Mouse (Mus musculus): ENCODE results near the gene Fcgr2b. TPM values are rescaled to one million over a fixed set of nuclear protein-coding genes. Genes with fewer than 3 reads are reported as not detected.

Fcgr2b gene
- polyA plus RNA-seq (2016; fragmentation: Nextera tagmentation; extraction: Ambion mirVana) = 0.19 TPM in 1 of 2 replicates, not detected in the other

DNA sequence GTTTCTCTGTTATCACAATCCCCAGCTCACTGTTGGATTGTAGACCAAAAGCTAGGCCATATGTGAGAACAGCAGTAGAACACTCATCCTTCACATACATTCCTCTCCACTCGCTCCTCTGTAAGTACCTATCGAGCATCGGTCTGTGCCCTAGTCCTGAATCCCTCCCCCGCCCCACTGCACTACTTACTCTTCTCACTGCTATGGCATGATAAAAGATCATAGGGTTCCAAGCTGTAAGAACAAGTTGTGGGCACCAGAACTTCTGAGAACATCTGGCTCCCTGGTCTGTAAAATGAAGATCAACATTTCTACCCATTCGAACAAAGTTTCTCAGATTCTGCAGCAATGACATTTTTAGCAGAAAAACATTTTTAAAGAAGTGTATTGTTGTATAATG, at the start of gene Fcgr2b:
TSS of gene Fcgr2b (minus strand) at position 101 of the 400 bp plus-strand sequence.
- whole genome bisulfite sequencing = 87% methylated on average over 5 of the region's 5 CpGs
- Histone ChIP-seq H3K36me3 (no peaks in the 10 kb centered on the region), H3K27me3 (ENCODE audit: low read depth, poor library complexity, severe bottlenecking) (no peaks in the 10 kb centered on the region), H3K4me3 (no peak within 1 kb of the TSS), H3K27ac (no peak within 1 kb of the TSS), H3K4me1 (no peaks in the 10 kb centered on the region), H3K9me3 (replicated peaks) (no peaks in the 10 kb centered on the region)
- DNase-seq (ENCODE audit: low spot score) = no peak

DNA sequence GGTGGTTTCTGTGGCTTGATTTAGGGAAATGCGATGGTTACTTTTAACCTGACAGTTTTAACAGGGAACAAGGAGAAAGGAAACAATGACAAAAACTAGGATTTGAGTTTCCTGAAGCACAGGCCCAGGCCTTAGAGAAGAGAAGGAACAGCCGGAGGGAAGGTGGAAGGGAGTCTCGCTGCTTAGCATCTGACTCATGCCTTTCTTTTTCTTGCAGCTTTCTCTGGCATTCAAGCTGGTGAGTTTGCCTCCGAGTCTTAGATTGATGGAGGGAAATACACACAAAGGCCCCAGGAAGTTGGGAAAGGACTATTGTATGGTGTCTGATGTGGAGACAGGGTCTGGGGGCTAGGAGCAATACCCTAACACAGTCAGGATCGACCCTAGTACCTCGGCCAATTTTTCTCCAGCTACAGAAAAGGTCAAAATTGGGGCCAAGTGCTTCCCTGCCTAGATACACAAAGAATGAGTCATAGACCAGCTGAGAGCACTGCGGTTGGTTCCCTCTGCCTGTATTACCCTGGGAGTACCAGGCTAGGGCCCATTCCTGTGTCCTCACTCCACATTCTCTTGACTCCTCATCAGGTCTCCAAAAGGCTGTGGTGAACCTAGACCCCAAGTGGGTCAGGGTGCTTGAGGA, 43.1 kb upstream of the Fcgr2b start:
- Histone ChIP-seq H3K4me3 (no peak overlapping the region), H3K27ac (no peak overlapping the region), H3K4me1 (no peaks in the 10 kb centered on the region), H3K9me3 (replicated peaks) (no peaks in the 10 kb centered on the region), H3K36me3 (no peaks in the 10 kb centered on the region), H3K27me3 (ENCODE audit: low read depth, poor library complexity, severe bottlenecking) (no peaks in the 10 kb centered on the region)
- WGBS = 83% methylated on average over 7 of the region's 7 CpGs
- DNase-seq (ENCODE audit: low spot score) = no peak

DNA sequence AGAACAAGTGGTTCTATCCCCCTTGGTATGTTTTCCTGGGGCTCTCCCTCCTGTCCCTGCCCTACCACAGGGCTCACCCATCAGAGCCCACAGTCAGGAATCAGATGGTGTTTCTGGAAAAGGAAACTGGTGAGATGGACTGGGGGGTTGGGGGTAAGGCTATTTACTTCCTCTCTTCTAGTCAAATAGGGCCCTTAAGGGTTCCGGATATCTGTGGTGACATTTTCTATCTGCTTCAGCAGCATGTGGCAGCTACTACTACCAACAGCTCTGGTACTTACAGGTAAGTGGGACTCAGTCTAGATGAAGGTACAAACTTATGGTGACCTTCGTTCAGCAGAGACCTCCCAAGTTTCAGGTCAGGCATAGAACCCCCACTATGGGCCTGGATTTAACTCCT, 42.4 kb upstream of the Fcgr2b start, which contains the start of gene Fcgr4:
TSS of gene Fcgr4 (plus strand) at position 184 of the 400 bp plus-strand sequence.
- H3K4me1 ChIP-seq = no peaks in the 10 kb centered on the region
- 83% methylated on average over 2 of the region's 2 CpGs for WGBS
- H3K27ac ChIP-seq = no peak within 1 kb of the TSS
- no peaks in the 10 kb centered on the region for H3K9me3 ChIP-seq (replicated peaks)
- no peaks in the 10 kb centered on the region for H3K27me3 ChIP-seq (ENCODE audit: low read depth, poor library complexity, severe bottlenecking)
- H3K4me3 ChIP-seq = no peak within 1 kb of the TSS
- no peaks in the 10 kb centered on the region for H3K36me3 ChIP-seq
- DNase-seq (ENCODE audit: low spot score) = no peak

DNA sequence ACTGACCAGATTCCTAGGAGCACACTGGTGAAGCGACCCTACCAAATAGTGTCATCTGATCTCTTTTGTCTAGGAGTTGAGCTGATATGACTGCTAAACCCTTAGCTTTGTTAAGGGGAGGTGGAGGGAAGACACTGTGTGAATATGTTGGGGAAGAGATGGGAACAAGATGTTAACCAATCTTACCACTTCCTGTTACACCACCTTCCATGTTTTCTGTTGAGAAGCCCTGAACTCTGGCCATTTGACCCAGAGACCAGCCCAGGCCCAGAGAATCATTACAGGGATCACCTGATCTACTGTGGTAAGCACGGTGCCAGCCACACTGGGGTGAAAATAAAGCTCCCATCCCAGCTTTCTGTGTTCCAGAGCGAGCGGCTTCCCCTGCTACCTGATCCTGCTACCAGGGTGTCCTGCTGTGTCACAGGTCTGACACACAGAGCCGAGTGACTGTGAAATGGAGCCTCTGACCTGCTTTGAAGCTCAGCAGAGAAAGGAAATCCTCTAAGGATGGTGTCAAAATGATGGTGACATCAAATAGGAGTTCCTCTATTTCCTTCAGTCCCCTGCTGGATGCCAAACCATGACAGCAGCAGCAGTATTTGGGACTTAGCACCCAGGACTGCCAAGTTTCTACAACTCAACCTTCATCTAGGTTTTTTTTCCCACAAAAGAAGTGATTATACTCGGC, 41.3 kb upstream of the Fcgr2b start:
- WGBS = 42% methylated on average over 6 of the region's 6 CpGs
- H3K4me3 ChIP-seq = no peak overlapping the region
- H3K36me3 ChIP-seq = no peaks in the 10 kb centered on the region

DNA sequence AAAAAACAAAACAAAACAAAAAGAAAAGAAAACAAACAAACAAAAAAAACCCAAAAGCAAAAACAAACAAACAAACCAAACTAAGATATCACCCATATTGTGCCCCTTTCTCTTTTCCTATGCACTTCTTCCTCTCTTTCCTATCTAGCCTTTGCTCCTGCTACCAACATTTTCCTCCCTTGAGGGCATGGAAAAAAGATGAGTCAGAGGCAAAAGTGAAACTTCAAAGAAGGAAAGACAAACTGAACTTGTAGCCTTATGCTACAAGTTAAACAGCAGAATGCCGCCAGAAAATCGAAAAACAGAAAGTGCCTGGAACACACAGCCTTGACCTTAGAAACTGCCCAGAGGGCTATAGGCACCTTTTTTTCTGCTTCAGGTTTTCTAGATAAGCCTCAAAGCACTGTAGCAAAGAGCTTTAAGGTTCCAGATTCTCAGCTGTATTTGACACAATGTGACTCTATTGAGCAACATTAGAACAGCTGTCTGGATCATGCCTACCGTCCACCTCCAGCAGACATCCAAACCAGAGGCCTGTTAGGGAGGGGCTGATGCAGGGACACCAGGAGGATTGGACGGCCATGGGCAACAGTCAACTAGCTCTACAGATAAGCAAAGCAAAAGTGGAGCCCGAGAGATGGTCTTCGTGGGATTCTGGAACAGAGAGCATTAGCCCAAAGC, 40.5 kb upstream of the Fcgr2b start:
- Histone ChIP-seq H3K27me3 (ENCODE audit: low read depth, poor library complexity, severe bottlenecking) (no peaks in the 10 kb centered on the region), H3K36me3 (no peaks in the 10 kb centered on the region), H3K9me3 (replicated peaks) (no peaks in the 10 kb centered on the region), H3K27ac (no peak overlapping the region), H3K4me3 (no peak overlapping the region), H3K4me1 (no peaks in the 10 kb centered on the region)
- no peak for DNase-seq (ENCODE audit: low spot score)
- 84% methylated on average over 6 of the region's 6 CpGs for WGBS

More for the DNA sequence above, 41.3 kb upstream of the Fcgr2b start:
- H3K27ac ChIP-seq = no peak overlapping the region
- no peaks in the 10 kb centered on the region for H3K4me1 ChIP-seq
- H3K9me3 ChIP-seq (replicated peaks) = no peaks in the 10 kb centered on the region
- no peak for DNase-seq (ENCODE audit: low spot score)
- no peaks in the 10 kb centered on the region for H3K27me3 ChIP-seq (ENCODE audit: low read depth, poor library complexity, severe bottlenecking)

DNA sequence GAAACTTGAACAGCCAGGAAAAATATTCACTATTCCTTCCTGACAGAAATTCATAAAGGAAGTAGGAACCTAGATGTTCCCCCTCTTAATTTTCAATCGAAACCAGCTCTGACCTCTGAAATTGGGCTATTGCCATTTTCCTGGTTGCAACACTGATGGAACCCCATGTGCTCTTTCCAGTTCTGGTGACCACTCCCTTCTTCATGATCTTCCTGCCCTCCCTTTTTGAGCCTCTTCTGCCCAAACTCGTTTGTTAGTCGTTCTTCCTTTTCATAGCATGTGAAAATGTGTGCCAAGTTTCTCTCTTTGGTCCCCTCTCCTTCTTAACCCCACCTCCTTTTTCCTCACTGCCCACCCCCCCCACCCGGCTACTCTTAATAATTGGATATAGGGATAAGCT, 35.4 kb upstream of the Fcgr2b start:
- Histone ChIP-seq H3K9me3 (replicated peaks) (no peaks in the 10 kb centered on the region), H3K4me1 (no peaks in the 10 kb centered on the region), H3K36me3 (no peaks in the 10 kb centered on the region), H3K27ac (no peak overlapping the region), H3K4me3 (no peak overlapping the region), H3K27me3 (ENCODE audit: low read depth, poor library complexity, severe bottlenecking) (no peaks in the 10 kb centered on the region)
- no peak for DNase-seq (ENCODE audit: low spot score)
- 80% methylated on average over 4 of the region's 4 CpGs for WGBS

DNA sequence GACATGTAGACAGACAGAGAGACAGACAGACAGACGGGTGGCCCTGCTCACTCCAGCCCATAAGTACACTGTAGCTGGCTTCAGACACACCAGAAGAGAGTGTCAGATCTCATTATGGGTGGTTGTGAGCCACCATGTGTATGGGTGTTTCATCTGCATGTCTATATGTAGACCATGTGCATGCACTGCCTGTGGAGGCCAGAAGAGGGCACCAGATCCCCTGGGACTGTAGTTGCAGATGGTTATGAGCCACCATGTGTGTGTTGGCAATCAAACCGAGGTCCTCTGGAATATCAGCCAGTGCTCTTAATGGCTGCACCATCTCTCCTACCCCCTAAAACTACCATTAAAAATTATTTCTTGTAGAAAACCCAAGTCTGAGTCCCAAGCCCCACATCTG, 30.6 kb upstream of the Fcgr2b start:
- Histone ChIP-seq H3K27me3 (ENCODE audit: low read depth, poor library complexity, severe bottlenecking) (no peaks in the 10 kb centered on the region), H3K9me3 (replicated peaks) (no peaks in the 10 kb centered on the region), H3K4me1 (no peaks in the 10 kb centered on the region), H3K36me3 (no peaks in the 10 kb centered on the region), H3K4me3 (no peak overlapping the region), H3K27ac (no peak overlapping the region)
- 94% methylated on average over 2 of the region's 2 CpGs for WGBS
- no peak for DNase-seq (ENCODE audit: low spot score)

DNA sequence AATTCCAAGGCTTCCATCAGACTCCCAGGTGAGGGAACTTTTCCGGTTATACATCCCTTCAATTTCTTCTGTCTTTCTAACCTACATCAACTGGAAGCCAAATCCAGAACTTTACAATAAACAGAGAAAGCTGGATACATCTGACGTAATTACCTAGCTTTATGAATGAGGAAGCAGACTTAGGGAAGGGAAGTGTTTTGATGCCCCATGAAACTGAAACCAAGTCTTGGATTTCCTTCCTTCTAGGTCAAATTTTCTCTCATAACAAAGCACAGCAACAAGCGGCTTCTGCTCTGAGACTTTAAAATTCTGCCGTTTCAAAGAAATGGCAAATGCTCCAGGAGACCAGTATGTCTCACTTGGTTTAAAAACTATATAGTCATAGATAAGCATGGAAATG, 30.0 kb upstream of the Fcgr2b start:
- Histone ChIP-seq H3K4me3 (no peak overlapping the region), H3K27me3 (ENCODE audit: low read depth, poor library complexity, severe bottlenecking) (no peaks in the 10 kb centered on the region), H3K36me3 (no peaks in the 10 kb centered on the region), H3K9me3 (replicated peaks) (no peaks in the 10 kb centered on the region), H3K27ac (no peak overlapping the region), H3K4me1 (no peaks in the 10 kb centered on the region)
- no peak for DNase-seq (ENCODE audit: low spot score)
- WGBS = 91% methylated on average over 4 of the region's 4 CpGs

DNA sequence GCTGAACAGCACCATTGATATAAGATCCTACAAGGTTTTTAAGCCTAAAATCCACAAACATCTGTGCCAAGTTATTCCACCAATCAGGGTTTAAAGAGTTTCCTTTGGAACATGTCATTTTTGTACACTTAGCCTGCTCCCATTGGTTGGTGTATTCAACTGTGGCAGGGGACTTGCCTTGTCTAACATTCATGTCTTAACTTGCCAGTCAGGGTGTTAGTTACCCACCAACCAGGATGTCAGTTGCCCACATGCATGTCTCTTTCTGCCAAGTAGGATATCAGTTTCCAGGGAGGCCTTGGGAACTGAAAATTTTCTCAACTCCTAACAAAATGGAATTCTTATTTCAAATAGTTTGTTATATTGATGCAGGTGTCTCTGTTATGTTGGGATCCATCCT, 29.2 kb upstream of the Fcgr2b start:
- no peaks in the 10 kb centered on the region for H3K36me3 ChIP-seq
- H3K27ac ChIP-seq = no peak overlapping the region
- H3K9me3 ChIP-seq (replicated peaks) = no peaks in the 10 kb centered on the region
- H3K27me3 ChIP-seq (ENCODE audit: low read depth, poor library complexity, severe bottlenecking) = no peaks in the 10 kb centered on the region
- no peaks in the 10 kb centered on the region for H3K4me1 ChIP-seq
- DNase-seq (ENCODE audit: low spot score) = no peak
- H3K4me3 ChIP-seq = no peak overlapping the region

DNA sequence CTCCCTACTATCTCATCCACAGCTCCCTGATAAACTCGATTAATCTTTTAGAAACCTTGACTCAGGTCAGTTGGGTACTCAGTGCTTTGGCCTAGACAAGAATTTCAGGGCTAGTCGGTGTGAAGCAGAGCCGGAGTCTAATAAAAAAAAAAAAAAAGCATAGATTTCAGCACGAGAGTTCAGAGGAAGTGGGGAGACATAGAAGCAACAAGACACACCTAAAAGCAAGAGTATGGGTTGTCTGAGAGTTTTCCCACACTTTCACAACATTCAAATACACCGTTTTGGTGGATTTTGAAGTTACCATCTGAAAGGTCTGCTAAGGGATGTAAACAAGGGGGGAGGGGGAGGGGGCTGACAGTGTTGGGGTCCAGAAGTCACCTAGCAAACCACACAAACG, 28.7 kb upstream of the Fcgr2b start:
- no peaks in the 10 kb centered on the region for H3K36me3 ChIP-seq
- H3K27ac ChIP-seq = no peak overlapping the region
- H3K4me1 ChIP-seq = no peaks in the 10 kb centered on the region
- H3K27me3 ChIP-seq (ENCODE audit: low read depth, poor library complexity, severe bottlenecking) = no peaks in the 10 kb centered on the region
- WGBS = 74% methylated on average over 6 of the region's 6 CpGs
- DNase-seq (ENCODE audit: low spot score) = no peak
- no peaks in the 10 kb centered on the region for H3K9me3 ChIP-seq (replicated peaks)
- no peak overlapping the region for H3K4me3 ChIP-seq

DNA sequence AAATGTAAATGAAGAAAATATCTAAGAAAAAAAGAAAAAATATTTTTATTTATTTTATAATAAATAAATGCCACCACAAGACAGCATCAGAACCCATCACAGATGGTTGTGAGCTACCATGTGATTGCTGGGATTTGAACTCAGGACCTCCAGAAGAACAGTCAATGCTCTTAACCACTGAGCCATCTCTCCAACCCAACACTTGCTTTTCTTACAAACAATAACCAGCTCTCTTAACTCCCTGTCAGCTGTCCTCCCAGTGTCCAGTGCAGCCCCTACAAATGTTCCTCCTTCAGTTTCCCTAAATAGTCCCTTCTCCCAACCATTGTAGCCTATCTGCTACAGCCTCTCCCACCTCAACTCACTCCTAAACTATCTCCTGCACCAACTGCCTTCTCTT, 23.5 kb upstream of the Fcgr2b start:
- no peaks in the 10 kb centered on the region for H3K36me3 ChIP-seq
- H3K4me3 ChIP-seq = no peak overlapping the region
- H3K9me3 ChIP-seq (replicated peaks) = no peaks in the 10 kb centered on the region
- no peak for DNase-seq (ENCODE audit: low spot score)
- H3K4me1 ChIP-seq = 0 out of 2 replicates have a peak, but pooled peaks cover 5% of the 10 kb centered on the region
- no peak overlapping the region for H3K27ac ChIP-seq
- H3K27me3 ChIP-seq (ENCODE audit: low read depth, poor library complexity, severe bottlenecking) = no peaks in the 10 kb centered on the region

DNA sequence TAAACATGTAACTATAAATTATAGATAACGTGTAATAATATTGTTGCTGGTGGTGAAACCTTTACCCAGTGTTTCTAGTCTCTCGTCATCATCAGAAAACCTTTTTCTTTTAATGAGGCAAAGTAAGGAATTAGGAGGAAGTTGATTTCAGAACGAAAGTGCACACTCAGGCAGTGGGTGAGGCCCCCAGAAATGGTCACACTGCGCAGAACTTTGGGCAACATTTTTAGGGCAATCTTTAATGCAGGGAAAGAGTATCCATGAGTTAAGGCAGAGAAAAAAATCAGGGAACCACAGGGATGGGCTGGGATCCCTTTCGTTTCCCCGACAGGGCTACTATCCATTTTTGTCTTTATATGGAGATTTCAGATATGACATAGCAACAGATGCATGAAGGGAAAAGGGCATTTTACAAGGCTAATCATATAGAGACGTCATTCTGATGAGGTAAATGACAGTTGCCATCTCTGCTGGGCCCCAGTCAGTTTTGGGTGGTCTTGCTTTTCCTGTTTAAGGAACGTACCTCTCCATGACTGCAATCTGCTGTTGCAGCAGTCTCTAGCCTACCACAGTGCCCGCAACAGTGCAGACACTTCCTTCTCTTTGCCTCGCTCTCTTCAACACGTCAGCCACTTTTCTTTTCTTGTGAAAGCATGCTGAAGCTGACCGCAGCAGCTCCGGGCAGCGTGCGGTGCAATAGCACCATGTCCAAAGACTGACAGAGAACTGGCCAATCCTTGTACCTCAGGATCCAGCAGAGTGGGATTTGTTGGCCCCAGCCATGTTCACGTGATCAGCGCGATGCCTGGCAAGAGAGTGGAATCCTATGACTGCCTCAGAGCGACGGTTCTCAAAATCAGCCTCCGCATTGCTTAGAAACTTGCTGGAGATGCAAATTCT, 21.7 kb upstream of the Fcgr2b start:
- no peaks in the 10 kb centered on the region for H3K27me3 ChIP-seq (ENCODE audit: low read depth, poor library complexity, severe bottlenecking)
- H3K27ac ChIP-seq = no peak overlapping the region
- no peaks in the 10 kb centered on the region for H3K9me3 ChIP-seq (replicated peaks)
- H3K36me3 ChIP-seq = no peaks in the 10 kb centered on the region
- H3K4me1 ChIP-seq = 0 out of 2 replicates have a peak, but pooled peaks cover 5% of the 10 kb centered on the region
- no peak for DNase-seq (ENCODE audit: low spot score)
- peak overlapping the region; percentile 28; the same call in 1 of the 2 replicates for H3K4me3 ChIP-seq
- 66% methylated on average over 21 of the region's 21 CpGs for WGBS

Data from limb, embryonic 10.5 days (tissue).